Mouse (Mus musculus): ENCODE results near the gene Ddx43. TPM values are rescaled to one million over a fixed set of nuclear protein-coding genes. Genes with fewer than 3 reads are reported as not detected.

The Ddx43 gene
- polyA plus RNA-seq, 1 experiment, result 4.9 TPM

GRCm38 (mm10) chr9:78394602-78395001 is 975 bp upstream of the Ddx43 start:
- Histone ChIP-seq H3K27ac (ENCODE audit: insufficient read depth, low read length) (no peak overlapping the region), H3K4me3 (ENCODE audit: low read depth, low read length) (no peak overlapping the region), H3K9ac (ENCODE audit: low read depth, poor library complexity, severe bottlenecking) (no peak overlapping the region), H3K36me3 (ENCODE audit: control insufficient read depth, insufficient read depth, low read length, poor library complexity, severe bottlenecking) (no peaks in the 10 kb centered on the region), H3K9me3 (replicated peaks; ENCODE audit: control insufficient read depth, insufficient read depth, low read length, poor library complexity, severe bottlenecking) (no peaks in the 10 kb centered on the region), H3K27me3 (ENCODE audit: control insufficient read depth, insufficient read depth, low read length, poor library complexity, severe bottlenecking) (peaks cover 5% of the 10 kb centered on the region; the same call in 1 of the 2 replicates), H3K4me1 (ENCODE audit: control insufficient read depth, insufficient read depth, low read length) (peaks cover 2% of the 10 kb centered on the region)
- TF ChIP-seq POLR2A (IDR thresholded peaks at IDR 0.05; ENCODE audit: insufficient read depth, low read length), result no peak
- no peak for TF ChIP-seq EP300 (IDR thresholded peaks at IDR 0.05; ENCODE audit: insufficient read depth, low read depth, low read length)
- no peak for TF ChIP-seq CTCF (IDR thresholded peaks at IDR 0.05; ENCODE audit: low read depth, low read length)

GRCm38 (mm10) chr9:78395244-78395629 is 340 bp upstream of the Ddx43 start:
- Histone ChIP-seq H3K9ac (ENCODE audit: low read depth, poor library complexity, severe bottlenecking) (no peak overlapping the region), H3K36me3 (ENCODE audit: control insufficient read depth, insufficient read depth, low read length, poor library complexity, severe bottlenecking) (no peaks in the 10 kb centered on the region), H3K27ac (ENCODE audit: insufficient read depth, low read length) (no peak overlapping the region), H3K27me3 (ENCODE audit: control insufficient read depth, insufficient read depth, low read length, poor library complexity, severe bottlenecking) (peaks cover 5% of the 10 kb centered on the region; the same call in 1 of the 2 replicates), H3K9me3 (replicated peaks; ENCODE audit: control insufficient read depth, insufficient read depth, low read length, poor library complexity, severe bottlenecking) (no peaks in the 10 kb centered on the region), H3K4me1 (ENCODE audit: control insufficient read depth, insufficient read depth, low read length) (no peaks in the 10 kb centered on the region), H3K4me3 (ENCODE audit: low read depth, low read length) (0 out of 2 replicates have a peak overlapping the region, but pooled peaks have one; percentile 7)
- TF ChIP-seq CTCF (IDR thresholded peaks at IDR 0.05; ENCODE audit: low read depth, low read length), result no peak
- TF ChIP-seq EP300 (IDR thresholded peaks at IDR 0.05; ENCODE audit: insufficient read depth, low read depth, low read length), result no peak
- TF ChIP-seq POLR2A (IDR thresholded peaks at IDR 0.05; ENCODE audit: insufficient read depth, low read length), result no peak

GRCm38 (mm10) chr9:78396517-78396916 is 940 bp downstream of the Ddx43 start:
- no peak overlapping the region for H3K4me3 ChIP-seq (ENCODE audit: low read depth, low read length)
- TF ChIP-seq POLR2A (IDR thresholded peaks at IDR 0.05; ENCODE audit: insufficient read depth, low read length) (no peak), EP300 (IDR thresholded peaks at IDR 0.05; ENCODE audit: insufficient read depth, low read depth, low read length) (no peak), CTCF (IDR thresholded peaks at IDR 0.05; ENCODE audit: low read depth, low read length) (no peak)

GRCm38 (mm10) chr9:78400570-78400969 is 5.0 kb downstream of the Ddx43 start:
- Histone ChIP-seq H3K27me3 (ENCODE audit: control insufficient read depth, insufficient read depth, low read length, poor library complexity, severe bottlenecking) (no peaks in the 10 kb centered on the region; the same call in 1 of the 2 replicates), H3K4me3 (ENCODE audit: low read depth, low read length) (no peak overlapping the region), H3K36me3 (ENCODE audit: control insufficient read depth, insufficient read depth, low read length, poor library complexity, severe bottlenecking) (peaks cover 6% of the 10 kb centered on the region), H3K4me1 (ENCODE audit: control insufficient read depth, insufficient read depth, low read length) (no peaks in the 10 kb centered on the region), H3K9me3 (replicated peaks; ENCODE audit: control insufficient read depth, insufficient read depth, low read length, poor library complexity, severe bottlenecking) (no peaks in the 10 kb centered on the region), H3K27ac (ENCODE audit: insufficient read depth, low read length) (no peak overlapping the region), H3K9ac (ENCODE audit: low read depth, poor library complexity, severe bottlenecking) (no peak overlapping the region)
- TF ChIP-seq EP300 (IDR thresholded peaks at IDR 0.05; ENCODE audit: insufficient read depth, low read depth, low read length) (no peak), POLR2A (IDR thresholded peaks at IDR 0.05; ENCODE audit: insufficient read depth, low read length) (no peak), CTCF (IDR thresholded peaks at IDR 0.05; ENCODE audit: low read depth, low read length) (no peak)

More at GRCm38 (mm10) chr9:78396517-78396916, 940 bp downstream of the Ddx43 start:
- Histone ChIP-seq H3K27ac (ENCODE audit: insufficient read depth, low read length) (no peak overlapping the region), H3K9me3 (replicated peaks; ENCODE audit: control insufficient read depth, insufficient read depth, low read length, poor library complexity, severe bottlenecking) (no peaks in the 10 kb centered on the region), H3K9ac (ENCODE audit: low read depth, poor library complexity, severe bottlenecking) (peak overlapping the region; percentile 71), H3K4me1 (ENCODE audit: control insufficient read depth, insufficient read depth, low read length) (no peaks in the 10 kb centered on the region), H3K36me3 (ENCODE audit: control insufficient read depth, insufficient read depth, low read length, poor library complexity, severe bottlenecking) (peaks cover 3% of the 10 kb centered on the region; the same call in 1 of the 2 replicates), H3K27me3 (ENCODE audit: control insufficient read depth, insufficient read depth, low read length, poor library complexity, severe bottlenecking) (peaks cover 5% of the 10 kb centered on the region; the same call in 1 of the 2 replicates)

GRCm38 (mm10) chr9:78401596-78401995 is 6.0 kb downstream of the Ddx43 start:
- H3K4me3 ChIP-seq (ENCODE audit: low read depth, low read length), result no peak overlapping the region
- no peaks in the 10 kb centered on the region for H3K9me3 ChIP-seq (replicated peaks; ENCODE audit: control insufficient read depth, insufficient read depth, low read length, poor library complexity, severe bottlenecking)
- H3K9ac ChIP-seq (ENCODE audit: low read depth, poor library complexity, severe bottlenecking), result no peak overlapping the region
- TF ChIP-seq CTCF (IDR thresholded peaks at IDR 0.05; ENCODE audit: low read depth, low read length) (no peak), POLR2A (IDR thresholded peaks at IDR 0.05; ENCODE audit: insufficient read depth, low read length) (no peak), EP300 (IDR thresholded peaks at IDR 0.05; ENCODE audit: insufficient read depth, low read depth, low read length) (no peak)
- H3K4me1 ChIP-seq (ENCODE audit: control insufficient read depth, insufficient read depth, low read length), result no peaks in the 10 kb centered on the region
- H3K27ac ChIP-seq (ENCODE audit: insufficient read depth, low read length), result no peak overlapping the region
- H3K36me3 ChIP-seq (ENCODE audit: control insufficient read depth, insufficient read depth, low read length, poor library complexity, severe bottlenecking), result peaks cover 6% of the 10 kb centered on the region
- no peaks in the 10 kb centered on the region; the same call in 1 of the 2 replicates for H3K27me3 ChIP-seq (ENCODE audit: control insufficient read depth, insufficient read depth, low read length, poor library complexity, severe bottlenecking)

- H3K4me3 ChIP-seq (ENCODE audit: low read depth, low read length), result peak overlapping the region; percentile 50
- H3K4me1 ChIP-seq (ENCODE audit: control insufficient read depth, insufficient read depth, low read length), result no peaks in the 10 kb centered on the region
- H3K27ac ChIP-seq (ENCODE audit: insufficient read depth, low read length), result no peak overlapping the region
- no peaks in the 10 kb centered on the region for H3K9me3 ChIP-seq (replicated peaks; ENCODE audit: control insufficient read depth, insufficient read depth, low read length, poor library complexity, severe bottlenecking)
- H3K9ac ChIP-seq (ENCODE audit: low read depth, poor library complexity, severe bottlenecking), result peak overlapping the region; percentile 35
- no peak for TF ChIP-seq CTCF (IDR thresholded peaks at IDR 0.05; ENCODE audit: low read depth, low read length)
- TF ChIP-seq EP300 (IDR thresholded peaks at IDR 0.05; ENCODE audit: insufficient read depth, low read depth, low read length), result no peak
- TF ChIP-seq POLR2A (IDR thresholded peaks at IDR 0.05; ENCODE audit: insufficient read depth, low read length), result no peak
- H3K36me3 ChIP-seq (ENCODE audit: control insufficient read depth, insufficient read depth, low read length, poor library complexity, severe bottlenecking), result no peaks in the 10 kb centered on the region
- H3K27me3 ChIP-seq (ENCODE audit: control insufficient read depth, insufficient read depth, low read length, poor library complexity, severe bottlenecking), result no peaks in the 10 kb centered on the region
Observed at GRCm38 (mm10) chr9:78427362-78427781, 31.8 kb downstream of the Ddx43 start.
